Mouse (Mus musculus): ENCODE measurements around the gene Tex22. TPM values are rescaled to one million over a fixed set of nuclear protein-coding genes. Genes with fewer than 3 reads are reported as not detected.

Gene Tex22
- polyA plus RNA-seq, 1 experiment from 2014 or later: not detected

GRCm38 (mm10) chr12:113048103-113048502, 26.2 kb upstream of the Tex22 start:
- peaks cover 9% of the 10 kb centered on the region for H3K36me3 ChIP-seq (ENCODE audit: control insufficient read depth, insufficient read depth)
- H3K9me3 ChIP-seq (replicated peaks; ENCODE audit: control insufficient read depth, low read length): no peaks in the 10 kb centered on the region
- H3K4me2 ChIP-seq (ENCODE audit: low read depth, low read length): no peak overlapping the region
- no peak overlapping the region for H3K4me3 ChIP-seq (ENCODE audit: low read length)
- no peak overlapping the region for H3K27ac ChIP-seq (ENCODE audit: low read length)
- H3K27me3 ChIP-seq (ENCODE audit: control insufficient read depth, insufficient read depth, low read length): no peaks in the 10 kb centered on the region
- ATAC-seq (replicated peaks; ENCODE audit: extremely low read depth, insufficient read depth, low FRiP score): no peak
- 83% methylated on average over 5 of the region's 5 CpGs for WGBS
- no peak overlapping the region for H3K9ac ChIP-seq (ENCODE audit: low read length)
- H3K4me1 ChIP-seq (ENCODE audit: control insufficient read depth, insufficient read depth, low read length): peaks cover 18% of the 10 kb centered on the region; the same call in 1 of the 2 replicates

- Histone ChIP-seq H3K9ac (ENCODE audit: low read length) (no peak overlapping the region), H3K4me2 (ENCODE audit: low read depth, low read length) (no peak overlapping the region), H3K27ac (ENCODE audit: low read length) (no peak overlapping the region), H3K4me3 (ENCODE audit: low read length) (no peak overlapping the region), H3K4me1 (ENCODE audit: control insufficient read depth, insufficient read depth, low read length) (peaks cover 18% of the 10 kb centered on the region; the same call in 1 of the 2 replicates), H3K9me3 (replicated peaks; ENCODE audit: control insufficient read depth, low read length) (no peaks in the 10 kb centered on the region), H3K36me3 (ENCODE audit: control insufficient read depth, insufficient read depth) (peaks cover 16% of the 10 kb centered on the region), H3K27me3 (ENCODE audit: control insufficient read depth, insufficient read depth, low read length) (no peaks in the 10 kb centered on the region)
- ATAC-seq (replicated peaks; ENCODE audit: extremely low read depth, insufficient read depth, low FRiP score): no peak
- WGBS: 77% methylated on average over 9 of the region's 9 CpGs
Measured at GRCm38 (mm10) chr12:113049836-113050235, 24.5 kb upstream of the Tex22 start.

GRCm38 (mm10) chr12:113050671-113051070, 23.6 kb upstream of the Tex22 start:
- H3K9ac ChIP-seq (ENCODE audit: low read length): no peak overlapping the region; the same call in 1 of the 2 replicates
- ATAC-seq (replicated peaks; ENCODE audit: extremely low read depth, insufficient read depth, low FRiP score): no peak
- peaks cover 18% of the 10 kb centered on the region; the same call in 1 of the 2 replicates for H3K4me1 ChIP-seq (ENCODE audit: control insufficient read depth, insufficient read depth, low read length)
- no peaks in the 10 kb centered on the region for H3K27me3 ChIP-seq (ENCODE audit: control insufficient read depth, insufficient read depth, low read length)
- no peaks in the 10 kb centered on the region for H3K9me3 ChIP-seq (replicated peaks; ENCODE audit: control insufficient read depth, low read length)
- H3K27ac ChIP-seq (ENCODE audit: low read length): no peak overlapping the region
- peaks cover 16% of the 10 kb centered on the region for H3K36me3 ChIP-seq (ENCODE audit: control insufficient read depth, insufficient read depth)
- H3K4me3 ChIP-seq (ENCODE audit: low read length): no peak overlapping the region
- WGBS: 83% methylated on average over 12 of the region's 12 CpGs
- no peak overlapping the region for H3K4me2 ChIP-seq (ENCODE audit: low read depth, low read length)

GRCm38 (mm10) chr12:113051628-113052403, 22.5 kb upstream of the Tex22 start:
- 31% methylated on average over 9 of the region's 9 CpGs for WGBS
- Histone ChIP-seq H3K9me3 (replicated peaks; ENCODE audit: control insufficient read depth, low read length) (no peaks in the 10 kb centered on the region), H3K27ac (ENCODE audit: low read length) (peak overlapping the region; percentile 20; the same call in 1 of the 2 replicates), H3K4me1 (ENCODE audit: control insufficient read depth, insufficient read depth, low read length) (peaks cover 18% of the 10 kb centered on the region; the same call in 1 of the 2 replicates), H3K36me3 (ENCODE audit: control insufficient read depth, insufficient read depth) (peaks cover 16% of the 10 kb centered on the region), H3K27me3 (ENCODE audit: control insufficient read depth, insufficient read depth, low read length) (no peaks in the 10 kb centered on the region), H3K4me3 (ENCODE audit: low read length) (no peak overlapping the region), H3K4me2 (ENCODE audit: low read depth, low read length) (no peak overlapping the region), H3K9ac (ENCODE audit: low read length) (peak overlapping the region; percentile 38; the same call in 1 of the 2 replicates)
- ATAC-seq (replicated peaks; ENCODE audit: extremely low read depth, insufficient read depth, low FRiP score): no peak

- Histone ChIP-seq H3K4me3 (ENCODE audit: low read length) (no peak overlapping the region), H3K27ac (ENCODE audit: low read length) (no peak overlapping the region), H3K36me3 (ENCODE audit: control insufficient read depth, insufficient read depth) (peaks cover 35% of the 10 kb centered on the region), H3K9me3 (replicated peaks; ENCODE audit: control insufficient read depth, low read length) (no peaks in the 10 kb centered on the region), H3K4me1 (ENCODE audit: control insufficient read depth, insufficient read depth, low read length) (peaks cover 9% of the 10 kb centered on the region; the same call in 1 of the 2 replicates), H3K9ac (ENCODE audit: low read length) (no peak overlapping the region), H3K27me3 (ENCODE audit: control insufficient read depth, insufficient read depth, low read length) (no peaks in the 10 kb centered on the region), H3K4me2 (ENCODE audit: low read depth, low read length) (no peak overlapping the region)
- no peak for ATAC-seq (replicated peaks; ENCODE audit: extremely low read depth, insufficient read depth, low FRiP score)
- WGBS: 52% methylated on average over 8 of the region's 8 CpGs
Measured at GRCm38 (mm10) chr12:113056089-113056488, 18.2 kb upstream of the Tex22 start.

GRCm38 (mm10) chr12:113060178-113060577, 14.1 kb upstream of the Tex22 start:
- H3K36me3 ChIP-seq (ENCODE audit: control insufficient read depth, insufficient read depth): peaks cover 33% of the 10 kb centered on the region

GRCm38 (mm10) chr12:113061606-113062005, 12.7 kb upstream of the Tex22 start:
- no peaks in the 10 kb centered on the region for H3K4me1 ChIP-seq (ENCODE audit: control insufficient read depth, insufficient read depth, low read length)
- H3K4me2 ChIP-seq (ENCODE audit: low read depth, low read length): no peak overlapping the region
- no peak overlapping the region for H3K27ac ChIP-seq (ENCODE audit: low read length)
- WGBS: 78% methylated on average over 9 of the region's 9 CpGs
- H3K4me3 ChIP-seq (ENCODE audit: low read length): no peak overlapping the region
- peaks cover 33% of the 10 kb centered on the region for H3K36me3 ChIP-seq (ENCODE audit: control insufficient read depth, insufficient read depth)
- no peaks in the 10 kb centered on the region for H3K27me3 ChIP-seq (ENCODE audit: control insufficient read depth, insufficient read depth, low read length)
- no peaks in the 10 kb centered on the region for H3K9me3 ChIP-seq (replicated peaks; ENCODE audit: control insufficient read depth, low read length)
- ATAC-seq (replicated peaks; ENCODE audit: extremely low read depth, insufficient read depth, low FRiP score): no peak
- H3K9ac ChIP-seq (ENCODE audit: low read length): no peak overlapping the region

More at GRCm38 (mm10) chr12:113060178-113060577, 14.1 kb upstream of the Tex22 start:
- Histone ChIP-seq H3K27me3 (ENCODE audit: control insufficient read depth, insufficient read depth, low read length) (no peaks in the 10 kb centered on the region), H3K4me3 (ENCODE audit: low read length) (no peak overlapping the region), H3K9ac (ENCODE audit: low read length) (no peak overlapping the region), H3K4me1 (ENCODE audit: control insufficient read depth, insufficient read depth, low read length) (no peaks in the 10 kb centered on the region), H3K27ac (ENCODE audit: low read length) (no peak overlapping the region), H3K4me2 (ENCODE audit: low read depth, low read length) (no peak overlapping the region), H3K9me3 (replicated peaks; ENCODE audit: control insufficient read depth, low read length) (no peaks in the 10 kb centered on the region)
- WGBS: 91% methylated on average over 5 of the region's 5 CpGs
- no peak for ATAC-seq (replicated peaks; ENCODE audit: extremely low read depth, insufficient read depth, low FRiP score)

- no peaks in the 10 kb centered on the region for H3K4me1 ChIP-seq (ENCODE audit: control insufficient read depth, insufficient read depth, low read length)
Measured at GRCm38 (mm10) chr12:113062201-113062600, 12.1 kb upstream of the Tex22 start.

GRCm38 (mm10) chr12:113063700-113064099, 10.6 kb upstream of the Tex22 start:
- no peak for ATAC-seq (replicated peaks; ENCODE audit: extremely low read depth, insufficient read depth, low FRiP score)
- H3K9ac ChIP-seq (ENCODE audit: low read length): no peak overlapping the region
- H3K36me3 ChIP-seq (ENCODE audit: control insufficient read depth, insufficient read depth): peaks cover 24% of the 10 kb centered on the region
- no peaks in the 10 kb centered on the region for H3K27me3 ChIP-seq (ENCODE audit: control insufficient read depth, insufficient read depth, low read length)
- H3K4me3 ChIP-seq (ENCODE audit: low read length): no peak overlapping the region
- no peak overlapping the region for H3K4me2 ChIP-seq (ENCODE audit: low read depth, low read length)
- no peak overlapping the region for H3K27ac ChIP-seq (ENCODE audit: low read length)
- H3K4me1 ChIP-seq (ENCODE audit: control insufficient read depth, insufficient read depth, low read length): no peaks in the 10 kb centered on the region
- H3K9me3 ChIP-seq (replicated peaks; ENCODE audit: control insufficient read depth, low read length): no peaks in the 10 kb centered on the region
- 96% methylated on average over 7 of the region's 7 CpGs for WGBS

More at GRCm38 (mm10) chr12:113062201-113062600, 12.1 kb upstream of the Tex22 start:
- Histone ChIP-seq H3K36me3 (ENCODE audit: control insufficient read depth, insufficient read depth) (peaks cover 33% of the 10 kb centered on the region), H3K9me3 (replicated peaks; ENCODE audit: control insufficient read depth, low read length) (no peaks in the 10 kb centered on the region), H3K4me2 (ENCODE audit: low read depth, low read length) (no peak overlapping the region), H3K9ac (ENCODE audit: low read length) (no peak overlapping the region), H3K27ac (ENCODE audit: low read length) (no peak overlapping the region), H3K4me3 (ENCODE audit: low read length) (no peak overlapping the region), H3K27me3 (ENCODE audit: control insufficient read depth, insufficient read depth, low read length) (no peaks in the 10 kb centered on the region)
- ATAC-seq (replicated peaks; ENCODE audit: extremely low read depth, insufficient read depth, low FRiP score): no peak
- 86% methylated on average over 10 of the region's 10 CpGs for WGBS
